Mouse (Mus musculus) limb, embryonic 14.5 days (tissue): ENCODE measurements at regions not wholly inside any gene's neighbourhood (a gene's known extent, or its start where the extent isn't known, plus 50 kb on each side); places are given as distances from the start of the nearest gene placed in this dataset. TPM values are rescaled to one million over a fixed set of nuclear protein-coding genes. Genes with fewer than 3 reads are reported as not detected.

Experiments
- ATAC-seq: fragments of 200-750 bp; cut with Nextera tagmentation; 2 replicates; pipeline ENCODE4 v1.8.0; 2017; ENCODE audit warnings: low read depth, moderate number of reproducible peaks, moderate TSS enrichment; ENCODE audit not compliant: low FRiP score
- DNase-seq: peaks from one replicate; pipeline ENCODE4 v3.0.0-alpha.2; 2015; ENCODE audit warnings: low spot score
- H3K27ac ChIP-seq: fragments of 300-500 bp; sonication (generic); replicated peaks from 2 replicates; pipeline ENCODE4 v1.5.1; 2014; ENCODE audit warnings: low read depth, mild to moderate bottlenecking, low read length, moderate library complexity, mixed read lengths
- H3K27me3 ChIP-seq: fragments of 300-500 bp; sonication (generic); 2 replicates; pipeline ENCODE4 v1.6.1; 2014; ENCODE audit warnings: low read length, mixed read lengths; ENCODE audit not compliant: control insufficient read depth, insufficient read depth
- H3K36me3 ChIP-seq: fragments of 300-500 bp; sonication (generic); 2 replicates; pipeline ENCODE4 v1.6.1; 2014; ENCODE audit warnings: mild to moderate bottlenecking, low read length, moderate library complexity, mixed read lengths; ENCODE audit not compliant: control insufficient read depth, insufficient read depth
- H3K4me1 ChIP-seq: fragments of 300-500 bp; sonication (generic); 2 replicates; pipeline ENCODE4 v1.6.1; 2014; ENCODE audit warnings: antibody characterized with exemption, low read length, mixed read lengths; ENCODE audit not compliant: control insufficient read depth, insufficient read depth
- H3K4me2 ChIP-seq: fragments of 300-500 bp; sonication (generic); replicated peaks from 2 replicates; pipeline ENCODE4 v1.6.1; 2014; ENCODE audit warnings: low read depth, mild to moderate bottlenecking, low read length, moderate library complexity; ENCODE audit not compliant: severe bottlenecking
- H3K4me3 ChIP-seq: fragments of 300-500 bp; sonication (generic); replicated peaks from 2 replicates; pipeline ENCODE4 v1.5.1; 2014; ENCODE audit warnings: low read length
- H3K9ac ChIP-seq: fragments of 300-500 bp; sonication (generic); 2 replicates; pipeline ENCODE4 v1.6.1; 2014; ENCODE audit warnings: mild to moderate bottlenecking, low read depth, low read length, moderate library complexity; ENCODE audit not compliant: severe bottlenecking
- H3K9me3 ChIP-seq: fragments of 300-500 bp; sonication (generic); 2 replicates; pipeline ENCODE4 v1.6.1; 2016; ENCODE audit warnings: low read length; ENCODE audit not compliant: control insufficient read depth
- POLR2A ChIP-seq: fragments of 200-500 bp; IDR thresholded peaks from 2 replicates; pipeline ENCODE4 v1.8.0; 2012; ENCODE audit warnings: inconsistent platforms, mild to moderate bottlenecking, moderate library complexity, borderline replicate concordance; ENCODE audit not compliant: insufficient read depth, insufficient read length; ENCODE audit errors: extremely low read depth
- WGBS: fragments of 180-500 bp; shearing (Covaris S2); extraction: QIAGEN DNeasy Blood & Tissue Kit; methylation state at CpG from one replicate; pipeline ENCODE4 v1.1.7; 2014; 5-methylcytosine and 5-hydroxymethylcytosine counted together
- microRNA-seq: library from miRNA; unstranded; fragments of <30 nt; microRNA quantifications from one replicate; pipeline ENCODE4, GENCODE M21; 2016

DNA sequence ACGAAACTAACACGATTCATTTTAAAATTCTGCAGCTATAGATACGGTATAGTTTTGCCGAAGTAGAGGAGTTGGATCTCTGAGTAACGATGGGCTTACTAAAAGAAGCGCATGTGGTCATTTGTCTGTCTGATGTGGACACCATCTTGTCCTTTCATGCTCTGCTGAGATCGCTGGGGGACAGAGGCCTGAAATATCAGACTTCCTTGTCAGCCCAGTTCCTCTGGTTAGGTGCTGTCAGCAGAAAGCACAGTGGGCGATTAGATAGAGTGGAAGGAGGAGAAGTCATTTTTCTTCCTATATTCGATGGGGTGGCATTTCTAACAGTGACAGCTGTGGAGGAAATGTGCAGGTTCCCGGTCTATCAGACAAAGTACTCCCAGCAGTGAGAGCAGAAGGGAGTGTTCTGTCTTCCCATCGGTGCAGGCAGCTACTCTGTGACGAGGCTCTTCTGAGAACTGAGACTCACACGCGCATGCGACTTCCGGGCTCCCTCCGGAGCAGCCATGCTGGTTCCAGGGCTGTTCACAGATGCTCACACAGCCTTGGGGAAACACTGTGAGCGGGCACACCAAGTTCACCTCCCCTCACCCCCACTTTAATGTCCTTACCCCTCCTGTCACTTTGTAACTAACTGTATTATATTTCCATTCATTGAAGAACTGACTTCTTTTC, 74.5 kb upstream of the Pex5l start:
- H3K9ac ChIP-seq: no peak overlapping the region
- H3K27ac ChIP-seq: no peak overlapping the region
- H3K9me3 ChIP-seq: no peaks in the 10 kb centered on the region
- H3K27me3 ChIP-seq: no peaks in the 10 kb centered on the region
- DNase-seq (no peak), ATAC-seq (no peak)
- WGBS: 61% methylated on average over 18 of the region's 18 CpGs
- H3K36me3 ChIP-seq: no peaks in the 10 kb centered on the region
- no peak overlapping the region for H3K4me2 ChIP-seq
- TF ChIP-seq POLR2A: no peak
- no peaks in the 10 kb centered on the region for H3K4me1 ChIP-seq
- H3K4me3 ChIP-seq: no peak overlapping the region

DNA sequence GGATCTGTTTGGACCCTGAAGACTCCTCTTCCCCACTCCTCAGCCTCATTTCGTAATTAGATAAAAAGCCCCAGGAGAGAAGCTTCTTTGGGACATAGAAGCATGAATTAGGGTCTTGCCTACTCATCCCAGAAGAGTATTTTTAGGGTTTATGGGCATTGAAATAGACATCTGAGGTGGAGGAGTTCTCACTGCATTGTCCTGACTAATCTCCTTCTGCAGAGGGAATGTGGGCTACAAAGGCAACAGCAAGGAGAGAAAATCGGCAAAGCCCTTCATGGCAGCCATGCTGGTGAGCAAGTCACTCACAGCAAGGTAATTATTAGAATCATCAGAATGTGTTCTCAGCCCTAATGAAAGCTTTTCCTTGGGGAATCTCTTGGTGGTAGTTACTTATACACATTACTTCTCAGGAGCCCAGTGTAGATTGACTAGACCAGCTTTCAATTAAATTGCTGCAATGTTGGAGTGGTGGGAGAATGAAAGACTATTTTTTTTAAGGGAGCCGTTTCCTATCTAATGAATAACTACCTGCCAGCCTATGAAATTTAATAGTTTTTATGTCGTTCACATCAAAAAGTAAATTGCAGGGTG, 68.3 kb upstream of the Pex5l start:
- TF ChIP-seq POLR2A: no peak
- no peaks in the 10 kb centered on the region for H3K4me1 ChIP-seq
- no peak overlapping the region for H3K4me2 ChIP-seq
- H3K27ac ChIP-seq: no peak overlapping the region
- H3K27me3 ChIP-seq: no peaks in the 10 kb centered on the region
- no peak overlapping the region for H3K9ac ChIP-seq
- WGBS: 56% methylated on average over 4 of the region's 4 CpGs
- ATAC-seq (no peak), DNase-seq (no peak)
- no peaks in the 10 kb centered on the region for H3K9me3 ChIP-seq
- H3K4me3 ChIP-seq: no peak overlapping the region
- H3K36me3 ChIP-seq: no peaks in the 10 kb centered on the region

Small RNA genes in the stretch of these regions (microRNA-seq; reads per million reads assigned to microRNA genes)
- not detected for gene Gm27974
